Mouse (Mus musculus): ENCODE data around the gene Dpf3. TPM values are rescaled to one million over a fixed set of nuclear protein-coding genes. Genes with fewer than 3 reads are reported as not detected.

The Dpf3 gene
- total RNA-seq, 4 experiments from 2014 or later, result 6.9 to 14.2 (median 9.4) TPM

- DNase-seq, result no peak
These were observed 277.2 kb downstream of the Dpf3 start for GRCm38 (mm10) chr12:83210294-83210693.

GRCm38 (mm10) chr12:83209461-83209860, 278.1 kb downstream of the Dpf3 start:
- DNase-seq, result peak; percentile 7

- DNase-seq, result no peak
These were observed 278.7 kb downstream of the Dpf3 start for GRCm38 (mm10) chr12:83208841-83209240.

GRCm38 (mm10) chr12:83208011-83208410, 279.5 kb downstream of the Dpf3 start:
- DNase-seq, result no peak

- no peak for DNase-seq
These were observed 280.0 kb downstream of the Dpf3 start for GRCm38 (mm10) chr12:83207481-83207880.

GRCm38 (mm10) chr12:83206866-83207265, 280.6 kb downstream of the Dpf3 start:
- DNase-seq, result no peak

GRCm38 (mm10) chr12:83204361-83204760, 283.2 kb downstream of the Dpf3 start:
- no peak for DNase-seq

- no peak for DNase-seq
These were observed 285.8 kb downstream of the Dpf3 start for GRCm38 (mm10) chr12:83201674-83202073.

- no peak for DNase-seq
These were observed 307.0 kb downstream of the Dpf3 start for GRCm38 (mm10) chr12:83180561-83180960.

GRCm38 (mm10) chr12:83179860-83180259, 307.7 kb downstream of the Dpf3 start:
- no peak for DNase-seq

GRCm38 (mm10) chr12:83178770-83179169, 308.7 kb downstream of the Dpf3 start:
- DNase-seq, result no peak

- no peak for DNase-seq
These were observed 317.9 kb downstream of the Dpf3 start for GRCm38 (mm10) chr12:83169495-83170209.

- DNase-seq, result no peak
These were observed 319.2 kb downstream of the Dpf3 start for GRCm38 (mm10) chr12:83168310-83168709.

GRCm38 (mm10) chr12:83165058-83165457, 322.5 kb downstream of the Dpf3 start:
- DNase-seq, result no peak

Other genes starting within 250 kb of the Dpf3 start
- 10 to 100 TPM; 43.6 to 85.3 (median 57.4) TPM for gene Dcaf4, start 32.8 kb upstream of the Dpf3 start, total RNA-seq (2022)
- gene Zfyve1, start 109.5 kb upstream of the Dpf3 start, total RNA-seq (2022), result 10 to 100 TPM; 37.5 to 56.6 (median 46.0) TPM
- gene Rbm25, start 143.5 kb upstream of the Dpf3 start, total RNA-seq (2022), result 100 to 1,000 TPM in 2 of 4 experiments, 10 to 100 TPM in 2; 70.8 to 172 (median 109) TPM
- gene Psen1, start 200.4 kb upstream of the Dpf3 start, total RNA-seq (2022), result 10 to 100 TPM; 71.4 to 81.3 (median 73.0) TPM